17 mouse cellular contexts compared by ENCODE assay signal in the genomic region with DNA sequence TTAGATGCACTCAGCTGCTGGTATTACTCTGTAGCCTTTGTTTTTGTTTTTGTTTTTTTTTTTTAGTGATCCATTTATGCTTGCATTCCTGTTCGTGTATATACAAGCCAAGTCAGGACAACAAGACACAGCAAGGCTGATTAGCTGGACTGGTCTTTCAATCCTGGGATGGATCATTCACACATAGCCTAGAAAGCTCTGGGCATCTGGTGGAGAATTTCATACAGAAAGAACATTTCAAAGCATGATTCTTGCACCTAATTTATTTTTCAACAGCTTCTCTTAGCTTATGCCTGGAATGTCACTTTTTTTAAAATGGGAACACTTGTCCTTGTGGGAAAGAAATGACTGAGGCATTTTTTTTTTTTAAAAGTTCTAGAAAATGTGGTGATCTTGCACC.
DNase-seq lines count a peak whose midpoint lies in the region; ATAC-seq and TF ChIP-seq lines count a peak whose summit lies in the region.
"Had no signal": no experiment of that assay in that cellular context is flagged by ENCODE, and none has a peak within 500 bp of the region (broad histone marks: within the 10 kb centered on the region; RNA-seq: fewer than 3 reads in every experiment).

No protein-coding gene starts in this region.

- H3K4me3 ChIP-seq in lung, embryonic 14.5 days (ENCODE audit: low read depth, low read length), result no peak overlapping the region
- peak overlapping the region; percentile 10 to 11; a peak in 1 of 4 replicates for H3K4me3 ChIP-seq in MEL (ENCODE audit: control insufficient read depth in 1 of 2, insufficient read depth in 1 of 2, low read depth in 2 of 2, low read length in 2 of 2)
- no peak overlapping the region for H3K4me3 ChIP-seq in myocyte
- H3K4me3 ChIP-seq: embryonic facial prominence, embryonic 12.5 days; forebrain, embryonic 12.5 days; hindbrain, embryonic 12.5 days had no signal

- 29% methylated on average over 1 of the region's 1 CpGs for WGBS in lung, embryonic 14.5 days

- H3K79me2 ChIP-seq in MEL (ENCODE audit: control insufficient read depth, insufficient read depth, low read length, poor library complexity), result no peaks in the 10 kb centered on the region
- H3K79me2 ChIP-seq in myocyte (ENCODE audit: control insufficient read depth, insufficient read depth), result no peaks in the 10 kb centered on the region

- TF ChIP-seq CTCF in lung, embryonic 14.5 days (IDR thresholded peaks at IDR 0.05; ENCODE audit: low read depth), result no peak
- no peak for TF ChIP-seq CTCF in MEL (IDR thresholded peaks at IDR 0.05 in 2 of 3, conservative IDR thresholded peaks at IDR 0.05 in 1 of 3; ENCODE audit: control insufficient read depth in 1 of 3, insufficient read depth in 1 of 3, low read depth in 2 of 3, low read length in 3 of 3, poor library complexity in 1 of 3, severe bottlenecking in 1 of 3)

- no peak for TF ChIP-seq RAD21 in MEL (IDR thresholded peaks at IDR 0.05; ENCODE audit: low read depth, low read length)

- ATAC-seq in lung, embryonic 14.5 days (ENCODE audit: insufficient read depth), result no peak
- ATAC-seq: hindbrain, embryonic 16.5 days had no signal

- DNase-seq in lung, embryonic 14.5 days, result peak; percentile 74
- DNase-seq in lung, postnatal 14 days, result no peak
- DNase-seq in MEL (ENCODE audit: low read depth, low spot score), result no peak
- DNase-seq in brain, adult 2 months (ENCODE audit: low read depth, low spot score), result peak; percentile 24
- no peak for DNase-seq in kidney, postnatal 36 days
- DNase-seq: adrenal gland, adult 8-10 months; cerebellum, adult 11-12 months; cerebellum, adult 9-10 months; cerebellum, postnatal 25 days; heart, adult 18-20 months; heart, postnatal 4 days had no signal

- no peaks in the 10 kb centered on the region for H3K27me3 ChIP-seq in lung, embryonic 14.5 days (ENCODE audit: insufficient read depth, low read length)
- H3K27me3 ChIP-seq in MEL (ENCODE audit: control insufficient read depth in 1 of 2, insufficient read depth in 2 of 2, low read length in 2 of 2), result peaks cover 0 to 1% of the 10 kb centered on the region in 2 experiments; a peak in 2 of 4 replicates
- H3K27me3 ChIP-seq in myocyte (ENCODE audit: control insufficient read depth, insufficient read depth, insufficient read length), result no peaks in the 10 kb centered on the region
- H3K27me3 ChIP-seq: embryonic facial prominence, embryonic 12.5 days; forebrain, embryonic 12.5 days; hindbrain, embryonic 12.5 days had no signal

- no peak overlapping the region for H3ac ChIP-seq in myocyte (ENCODE audit: control insufficient read depth, insufficient read length)

- TF ChIP-seq EP300 in MEL (IDR thresholded peaks at IDR 0.05; ENCODE audit: low read depth in 1 of 2, low read length in 2 of 2), result no peak

- no peaks in the 10 kb centered on the region for H3K36me3 ChIP-seq in lung, embryonic 14.5 days (ENCODE audit: insufficient read depth)
- H3K36me3 ChIP-seq in MEL (ENCODE audit: control insufficient read depth in 1 of 2, insufficient read depth in 2 of 2, low read length in 2 of 2) (peaks cover 0 to 14% of the 10 kb centered on the region in 2 experiments; a peak in 2 of 4 replicates), myocyte (ENCODE audit: control insufficient read depth, insufficient read depth) (no peaks in the 10 kb centered on the region)
- H3K36me3 ChIP-seq: embryonic facial prominence, embryonic 12.5 days; forebrain, embryonic 12.5 days; heart, embryonic 10.5 days; hindbrain, embryonic 12.5 days had no signal

- no peaks in the 10 kb centered on the region for H3K9me3 ChIP-seq in lung, embryonic 14.5 days (ENCODE audit: low read depth, low read length)
- H3K9me3 ChIP-seq in MEL (replicated peaks; ENCODE audit: insufficient read depth, low read length), result no peaks in the 10 kb centered on the region
- H3K9me3 ChIP-seq: embryonic facial prominence, embryonic 12.5 days; forebrain, embryonic 12.5 days; heart, embryonic 10.5 days; hindbrain, embryonic 12.5 days had no signal

- no peaks in the 10 kb centered on the region for H3K4me1 ChIP-seq in lung, embryonic 14.5 days (ENCODE audit: insufficient read depth)
- H3K4me1 ChIP-seq in MEL (ENCODE audit: control insufficient read depth in 1 of 2, insufficient read depth in 2 of 2, low read length in 2 of 2), result peaks cover 4 to 19% of the 10 kb centered on the region in 2 experiments

- TF ChIP-seq POLR2A in MEL (IDR thresholded peaks at IDR 0.05; ENCODE audit: control insufficient read depth in 1 of 2, insufficient read depth in 1 of 2, low read depth in 1 of 2, low read length in 2 of 2, poor library complexity in 1 of 2) (no peak), myocyte (IDR thresholded peaks at IDR 0.05; ENCODE audit: insufficient read length, low read depth) (no peak)

- H3K9ac ChIP-seq in lung, embryonic 14.5 days, result no peak overlapping the region
- peak overlapping the region; percentile 44; the same call in 1 of the 2 replicates for H3K9ac ChIP-seq in MEL (ENCODE audit: control insufficient read depth, low read depth, low read length, poor library complexity, severe bottlenecking)
- H3K9ac ChIP-seq: embryonic facial prominence, embryonic 12.5 days; forebrain, embryonic 12.5 days; hindbrain, embryonic 12.5 days had no signal

- no peak overlapping the region for H3K27ac ChIP-seq in lung, embryonic 14.5 days (ENCODE audit: low read depth)
- peak overlapping the region; percentile 58 for H3K27ac ChIP-seq in MEL (ENCODE audit: control insufficient read depth, low read depth, low read length)
- H3K27ac ChIP-seq: embryonic facial prominence, embryonic 12.5 days; forebrain, embryonic 12.5 days; hindbrain, embryonic 12.5 days had no signal

- H3K4me2 ChIP-seq in lung, embryonic 14.5 days, result no peak overlapping the region
- H3K4me2 ChIP-seq in myocyte (ENCODE audit: low read depth), result peak overlapping the region; percentile 14
- H3K4me2 ChIP-seq: embryonic facial prominence, embryonic 12.5 days; forebrain, embryonic 12.5 days; hindbrain, embryonic 12.5 days had no signal

TF ChIP-seq in MEL, 35 proteins besides CTCF, POLR2A, EP300 and RAD21:
- TF ChIP-seq ZC3H11A (IDR thresholded peaks at IDR 0.05; ENCODE audit: low read depth, low read length) (0 out of 2 replicates have a peak, but pooled peaks have one; percentile 0), E2F4 (IDR thresholded peaks at IDR 0.05; ENCODE audit: borderline replicate concordance, low read depth, low read length) (no peak), HCFC1 (IDR thresholded peaks at IDR 0.05; ENCODE audit: low read depth, low read length) (no peak), SIN3A (IDR thresholded peaks at IDR 0.05; ENCODE audit: low read length) (no peak)

TF ChIP-seq in myocyte, 11 proteins besides CTCF, POLR2A, EP300 and RAD21:
- TF ChIP-seq SRF (IDR thresholded peaks at IDR 0.05; ENCODE audit: control insufficient read depth, insufficient read length, low read depth) (no peak), MYOD1 (IDR thresholded peaks at IDR 0.05; ENCODE audit: control insufficient read depth in 1 of 3, insufficient read length in 2 of 3, low read depth in 2 of 3) (no peak), USF1 (IDR thresholded peaks at IDR 0.05; ENCODE audit: low read depth) (no peak), POLR2AphosphoS2 (IDR thresholded peaks at IDR 0.05; ENCODE audit: insufficient read length, low read depth) (no peak), TCF12 (IDR thresholded peaks at IDR 0.05; ENCODE audit: insufficient read depth, poor library complexity, severe bottlenecking) (no peak), TCF3 (IDR thresholded peaks at IDR 0.05; ENCODE audit: insufficient read length, low read depth) (no peak), CEBPB (IDR thresholded peaks at IDR 0.05; ENCODE audit: insufficient read depth, poor library complexity, severe bottlenecking) (no peak), MAX (IDR thresholded peaks at IDR 0.05; ENCODE audit: low read depth) (no peak), REST (IDR thresholded peaks at IDR 0.05; ENCODE audit: insufficient read depth, insufficient read length) (no peak), MYOG (IDR thresholded peaks at IDR 0.05; ENCODE audit: control insufficient read depth in 1 of 3, insufficient read depth in 1 of 3, insufficient read length in 2 of 3, low read depth in 2 of 3) (no peak), E2F4 (IDR thresholded peaks at IDR 0.05; ENCODE audit: insufficient read depth) (no peak)

Comparison
In these comparisons a context has a peak if more than half of its experiments do, and no peak if none do; other contexts are left out.
1. DNase-seq: peak in lung, embryonic 14.5 days (single experiment) and brain, adult 2 months (single experiment); none in lung, postnatal 14 days (single experiment), MEL (single experiment) and kidney, postnatal 36 days (0 of 2).
2. H3K4me3 ChIP-seq: peak in MEL (2 of 2); none in lung, embryonic 14.5 days (single experiment) and myocyte (single experiment).